8 mouse cellular contexts compared by ENCODE assay signal in genomic region chr15:96642436-96643405, GRCm38 (mm10). TPM values are rescaled to one million over a fixed set of nuclear protein-coding genes. Genes with fewer than 3 reads are reported as not detected.
DNase-seq lines count a peak whose midpoint lies in the region; ATAC-seq and TF ChIP-seq lines count a peak whose summit lies in the region.

Gene Slc38a1 (minus strand): TSS chr15:96642913.

- peaks cover 25% of the 10 kb centered on the region for H3K4me1 ChIP-seq in testis, adult 2 months (ENCODE audit: control insufficient read depth, insufficient read depth, low read length)
- H3K4me1 ChIP-seq in intestine, embryonic 16.5 days (ENCODE audit: control insufficient read depth, insufficient read depth, low read length), result peaks cover 22% of the 10 kb centered on the region
- H3K4me1 ChIP-seq in midbrain, postnatal 0 days (ENCODE audit: insufficient read depth, low read length), result peaks cover 16% of the 10 kb centered on the region

- H3K9ac ChIP-seq in intestine, embryonic 16.5 days (ENCODE audit: low read depth, low read length), result peak within 1 kb of the TSS; percentile 96
- peak within 1 kb of the TSS; percentile 100 for H3K9ac ChIP-seq in midbrain, postnatal 0 days (replicated peaks; ENCODE audit: low read length, poor library complexity, severe bottlenecking)

- ATAC-seq in intestine, embryonic 16.5 days, result peak; percentile 84
- ATAC-seq in midbrain, postnatal 0 days (ENCODE audit: low FRiP score), result peak; percentile 75

- DNase-seq in testis, postnatal 14 days (ENCODE audit: low spot score), result no peak
- peak; percentile 72 to 78 for DNase-seq in cerebellum, postnatal 25 days
- DNase-seq in gastrocnemius, postnatal 14 days, result peak; percentile 26
- DNase-seq in liver, result peak; percentile 66
- peak; percentile 92 for DNase-seq in midbrain, postnatal 0 days (ENCODE audit: low spot score)
- peak; percentile 69 to 85 for DNase-seq in spleen, postnatal 4 days (ENCODE audit: low spot score in 2 of 2)

- peak within 1 kb of the TSS; percentile 65 for H3K4me3 ChIP-seq in testis, adult 2 months (ENCODE audit: control insufficient read depth, low read depth, low read length)
- peak within 1 kb of the TSS; percentile 81 for H3K4me3 ChIP-seq in intestine, embryonic 16.5 days (ENCODE audit: low read length)
- peak within 1 kb of the TSS; percentile 82 for H3K4me3 ChIP-seq in midbrain, postnatal 0 days (ENCODE audit: low read depth, low read length)

- peak within 1 kb of the TSS; percentile 87 for H3K4me2 ChIP-seq in intestine, embryonic 16.5 days (ENCODE audit: low read depth, low read length)
- H3K4me2 ChIP-seq in midbrain, postnatal 0 days (ENCODE audit: low read depth, low read length, poor library complexity, severe bottlenecking), result peak within 1 kb of the TSS; percentile 88

- WGBS in intestine, embryonic 16.5 days, result under 1% methylated on average over 64 of the region's 70 CpGs
- under 1% methylated on average over 56 of the region's 70 CpGs for WGBS in midbrain, postnatal 0 days

- no peaks in the 10 kb centered on the region for H3K9me3 ChIP-seq in intestine, embryonic 16.5 days (ENCODE audit: control insufficient read depth, low read length)
- no peaks in the 10 kb centered on the region for H3K9me3 ChIP-seq in midbrain, postnatal 0 days (ENCODE audit: low read length)

- no peaks in the 10 kb centered on the region for H3K36me3 ChIP-seq in testis, adult 2 months (ENCODE audit: control insufficient read depth, insufficient read depth, low read length)
- no peaks in the 10 kb centered on the region for H3K36me3 ChIP-seq in intestine, embryonic 16.5 days (ENCODE audit: control insufficient read depth, insufficient read depth, low read length)
- H3K36me3 ChIP-seq in midbrain, postnatal 0 days (ENCODE audit: insufficient read depth, low read length), result no peaks in the 10 kb centered on the region

- TF ChIP-seq CTCF in testis, adult 2 months (IDR thresholded peaks at IDR 0.05; ENCODE audit: control insufficient read depth, insufficient read depth, insufficient replicate concordance, low read depth, low read length), result no peak
- no peak for TF ChIP-seq CTCF in midbrain, postnatal 0 days (IDR thresholded peaks at IDR 0.05)

- no peak within 1 kb of the TSS for H3K27ac ChIP-seq in testis, adult 2 months (ENCODE audit: control insufficient read depth, insufficient read depth, low read depth, low read length)
- peak within 1 kb of the TSS; percentile 98 for H3K27ac ChIP-seq in intestine, embryonic 16.5 days (ENCODE audit: low read length)
- peak within 1 kb of the TSS; percentile 100 for H3K27ac ChIP-seq in midbrain, postnatal 0 days (ENCODE audit: low read depth, low read length)

- intact Hi-C loops in gastrocnemius, postnatal 14 days (cut with DNase I; ENCODE audit: low total_unique reads), result no loop called here

- TF ChIP-seq POLR2A in testis, adult 2 months (IDR thresholded peaks at IDR 0.05; ENCODE audit: control insufficient read depth, low read depth, low read length), result no peak

- no peaks in the 10 kb centered on the region; the same call in 1 of the 2 replicates for H3K27me3 ChIP-seq in testis, adult 2 months (ENCODE audit: control insufficient read depth, insufficient read depth, low read length)
- H3K27me3 ChIP-seq in intestine, embryonic 16.5 days (replicated peaks; ENCODE audit: control insufficient read depth, insufficient read depth, low read length), result no peaks in the 10 kb centered on the region
- H3K27me3 ChIP-seq in midbrain, postnatal 0 days (ENCODE audit: insufficient read depth, low read length), result no peaks in the 10 kb centered on the region

RNA-seq across cellular contexts. Expression of gene Slc38a1, which starts in this region (rescaled TPM):
- 2.0 and 2.1 TPM in 2 replicates for polyA plus RNA-seq in testis, adult 2 months (2012; rRNA removed)
- 1 to 10 TPM; 3.1 to 4.1 TPM for total RNA-seq in gastrocnemius, postnatal 14 days (2021)
- polyA plus RNA-seq in intestine, embryonic 16.5 days (2015; fragmentation: Nextera tagmentation; extraction: Ambion mirVana), result 111 and 116 TPM in 2 replicates
- 75.2 and 90.4 TPM in 2 replicates for total RNA-seq in midbrain, postnatal 0 days (2014; rRNA removed)
- 76.1 and 91.2 TPM in 2 replicates for polyA plus RNA-seq in midbrain, postnatal 0 days (2015; fragmentation: Nextera tagmentation; extraction: Ambion mirVana)

Comparison
In these comparisons a context has a peak if more than half of its experiments do, and no peak if none do; other contexts are left out.
1. RNA of gene Slc38a1 (total RNA-seq): 75.2 to 90.4 TPM in midbrain, postnatal 0 days; 3.1 to 4.1 TPM in gastrocnemius, postnatal 14 days; every median in the first group is over 10 times any median in the second.
2. RNA of gene Slc38a1 (polyA plus RNA-seq): 111 to 116 TPM in intestine, embryonic 16.5 days and 76.1 to 91.2 TPM in midbrain, postnatal 0 days; 2.0 to 2.1 TPM in testis, adult 2 months; every median in the first group is over 10 times any median in the second.
3. Peak in every context shown above with its lines, with median percentiles within 50 percentile points of each other: H3K4me3 ChIP-seq.